Mouse (Mus musculus): Measurements from ENCODE around the gene Evpl. TPM values are rescaled to one million over a fixed set of nuclear protein-coding genes. Genes with fewer than 3 reads are reported as not detected.

Evpl gene
- polyA plus RNA-seq, 1 experiment: 6.8 TPM

DNA sequence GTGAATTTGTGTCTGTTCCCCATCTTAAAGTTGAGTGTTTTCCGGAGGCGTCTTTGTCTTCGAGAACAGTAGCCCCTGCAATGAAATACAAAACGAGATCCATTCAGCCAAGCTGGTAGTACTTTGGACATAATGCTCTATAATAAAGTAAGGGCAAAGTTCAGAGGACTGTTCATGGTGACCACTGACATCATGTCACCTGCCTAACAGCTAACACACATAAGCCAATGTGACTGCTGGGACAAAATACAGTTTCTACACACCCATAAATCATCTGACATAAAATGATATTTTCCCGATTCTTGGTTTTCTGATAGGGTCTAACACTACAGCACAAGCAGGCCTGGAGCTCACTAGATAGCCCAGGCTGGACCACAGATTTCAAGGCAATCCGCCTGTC, 30.4 kb upstream of the Evpl start:
- H3K27ac ChIP-seq (ENCODE audit: insufficient read depth, low read depth, low read length): no peak overlapping the region

DNA sequence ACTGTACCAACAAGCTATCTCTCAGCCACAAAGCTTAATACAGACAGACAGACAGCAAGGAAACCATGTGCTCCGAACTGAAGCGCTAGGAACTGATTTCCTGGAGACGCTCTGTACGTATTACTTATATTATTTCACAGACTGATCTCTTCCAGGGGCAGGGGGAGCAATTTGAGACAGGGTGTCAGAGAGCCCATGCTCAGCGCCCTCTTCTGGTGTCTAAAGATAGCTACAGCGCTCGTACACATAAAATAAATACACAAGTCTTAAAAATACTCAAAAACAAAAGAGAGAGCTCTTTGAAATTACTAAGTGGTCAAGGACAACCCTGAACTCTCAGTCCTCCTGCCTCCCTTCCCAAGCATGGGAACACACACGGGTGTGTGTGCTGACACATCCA, 29.8 kb upstream of the Evpl start:
- Histone ChIP-seq H3K27ac (ENCODE audit: insufficient read depth, low read depth, low read length) (no peak overlapping the region), H3K36me3 (ENCODE audit: control insufficient read depth, insufficient read depth, low read length) (peaks cover 7% of the 10 kb centered on the region; the same call in 1 of the 2 replicates)
- TF ChIP-seq POLR2A (IDR thresholded peaks at IDR 0.05; ENCODE audit: low read depth, low read length): no peak
- TF ChIP-seq CTCF (conservative IDR thresholded peaks at IDR 0.05; ENCODE audit: insufficient read depth, insufficient read length, low read depth, low read length): peak; percentile 35; the same call in 1 of the 2 replicates

More for the DNA sequence above, 30.4 kb upstream of the Evpl start:
- no peak for DNase-seq
- 84% methylated on average over 6 of the region's 6 CpGs for WGBS
- Histone ChIP-seq H3K4me1 (ENCODE audit: control insufficient read depth, insufficient read depth, low read length) (peaks cover 5% of the 10 kb centered on the region; the same call in 1 of the 2 replicates), H3K4me3 (ENCODE audit: insufficient read depth, low read depth, low read length) (no peak overlapping the region), H3K36me3 (ENCODE audit: control insufficient read depth, insufficient read depth, low read length) (peaks cover 5% of the 10 kb centered on the region; the same call in 1 of the 2 replicates), H3K27me3 (replicated peaks; ENCODE audit: control insufficient read depth, insufficient read depth, low read length) (no peaks in the 10 kb centered on the region)
- TF ChIP-seq POLR2A (IDR thresholded peaks at IDR 0.05; ENCODE audit: low read depth, low read length) (no peak), CTCF (conservative IDR thresholded peaks at IDR 0.05; ENCODE audit: insufficient read depth, insufficient read length, low read depth, low read length) (no peak)

DNA sequence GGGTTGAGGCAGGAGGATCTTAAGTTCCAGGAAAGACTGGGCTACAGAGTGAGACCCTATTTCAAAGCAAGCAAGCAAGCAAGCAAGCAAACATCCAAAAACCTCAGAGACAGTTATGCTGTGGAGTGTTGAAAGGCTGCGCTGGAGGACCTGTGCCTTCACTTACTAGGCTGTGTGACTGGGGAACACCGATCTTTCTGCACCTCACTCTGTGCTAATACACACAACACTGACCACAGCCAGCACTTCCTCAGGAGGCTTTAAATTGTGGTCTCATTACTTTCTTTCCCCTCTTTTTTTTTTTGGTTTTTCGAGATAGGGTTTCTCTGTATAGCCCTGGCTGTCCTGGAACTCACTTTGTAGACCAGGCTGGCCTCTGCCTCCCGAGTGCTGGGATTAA, 28.0 kb upstream of the Evpl start:
- no peak overlapping the region for H3K27ac ChIP-seq (ENCODE audit: insufficient read depth, low read depth, low read length)
- no peaks in the 10 kb centered on the region for H3K27me3 ChIP-seq (replicated peaks; ENCODE audit: control insufficient read depth, insufficient read depth, low read length)
- TF ChIP-seq POLR2A (IDR thresholded peaks at IDR 0.05; ENCODE audit: low read depth, low read length) (no peak), CTCF (conservative IDR thresholded peaks at IDR 0.05; ENCODE audit: insufficient read depth, insufficient read length, low read depth, low read length) (no peak)
- peaks cover 7% of the 10 kb centered on the region; the same call in 1 of the 2 replicates for H3K36me3 ChIP-seq (ENCODE audit: control insufficient read depth, insufficient read depth, low read length)
- H3K4me3 ChIP-seq (ENCODE audit: insufficient read depth, low read depth, low read length): no peak overlapping the region
- no peak for DNase-seq
- H3K4me1 ChIP-seq (ENCODE audit: control insufficient read depth, insufficient read depth, low read length): no peaks in the 10 kb centered on the region
- WGBS: 91% methylated on average over 4 of the region's 4 CpGs

More for the DNA sequence above, 29.8 kb upstream of the Evpl start:
- Histone ChIP-seq H3K4me1 (ENCODE audit: control insufficient read depth, insufficient read depth, low read length) (0 out of 2 replicates have a peak, but pooled peaks cover 2% of the 10 kb centered on the region), H3K27me3 (replicated peaks; ENCODE audit: control insufficient read depth, insufficient read depth, low read length) (no peaks in the 10 kb centered on the region), H3K4me3 (ENCODE audit: insufficient read depth, low read depth, low read length) (no peak overlapping the region)
- DNase-seq: no peak
- 85% methylated on average over 8 of the region's 8 CpGs for WGBS

GRCm38 (mm10) chr11:116265352-116265751, 27.5 kb upstream of the Evpl start:
- no peak for DNase-seq
- no peak overlapping the region for H3K27ac ChIP-seq (ENCODE audit: insufficient read depth, low read depth, low read length)
- no peaks in the 10 kb centered on the region for H3K4me1 ChIP-seq (ENCODE audit: control insufficient read depth, insufficient read depth, low read length)
- no peaks in the 10 kb centered on the region for H3K27me3 ChIP-seq (replicated peaks; ENCODE audit: control insufficient read depth, insufficient read depth, low read length)
- TF ChIP-seq POLR2A (IDR thresholded peaks at IDR 0.05; ENCODE audit: low read depth, low read length) (no peak), CTCF (conservative IDR thresholded peaks at IDR 0.05; ENCODE audit: insufficient read depth, insufficient read length, low read depth, low read length) (no peak)
- 64% methylated on average over 11 of the region's 11 CpGs for WGBS
- no peak overlapping the region for H3K4me3 ChIP-seq (ENCODE audit: insufficient read depth, low read depth, low read length)
- H3K36me3 ChIP-seq (ENCODE audit: control insufficient read depth, insufficient read depth, low read length): peaks cover 7% of the 10 kb centered on the region; the same call in 1 of the 2 replicates

DNA sequence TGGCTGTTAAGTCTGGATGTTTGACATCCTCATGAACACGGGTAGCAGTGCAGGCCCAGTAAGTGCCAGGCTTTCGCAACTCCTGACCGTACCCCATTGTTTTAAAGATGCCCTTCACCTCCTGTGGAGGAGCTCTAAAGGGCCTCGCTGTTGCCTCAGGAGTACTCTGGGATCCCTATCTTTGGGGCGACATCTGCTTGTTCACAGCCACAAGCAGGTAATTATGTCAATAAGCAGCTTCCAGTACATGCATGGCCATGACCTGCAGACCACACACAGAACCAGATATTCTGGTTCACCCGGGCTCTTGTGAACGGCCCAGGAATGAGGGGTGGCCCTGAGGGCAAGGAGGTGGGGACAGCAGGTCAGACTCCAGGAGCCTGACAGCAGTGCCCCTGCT, 22.4 kb upstream of the Evpl start:
- Histone ChIP-seq H3K4me3 (ENCODE audit: insufficient read depth, low read depth, low read length) (no peak overlapping the region), H3K27me3 (replicated peaks; ENCODE audit: control insufficient read depth, insufficient read depth, low read length) (no peaks in the 10 kb centered on the region), H3K36me3 (ENCODE audit: control insufficient read depth, insufficient read depth, low read length) (peaks cover 4% of the 10 kb centered on the region; the same call in 1 of the 2 replicates), H3K27ac (ENCODE audit: insufficient read depth, low read depth, low read length) (no peak overlapping the region), H3K4me1 (ENCODE audit: control insufficient read depth, insufficient read depth, low read length) (peaks cover 5% of the 10 kb centered on the region)
- 56% methylated on average over 7 of the region's 7 CpGs for WGBS
- TF ChIP-seq POLR2A (IDR thresholded peaks at IDR 0.05; ENCODE audit: low read depth, low read length): no peak
- no peak for TF ChIP-seq CTCF (conservative IDR thresholded peaks at IDR 0.05; ENCODE audit: insufficient read depth, insufficient read length, low read depth, low read length)
- DNase-seq: no peak

DNA sequence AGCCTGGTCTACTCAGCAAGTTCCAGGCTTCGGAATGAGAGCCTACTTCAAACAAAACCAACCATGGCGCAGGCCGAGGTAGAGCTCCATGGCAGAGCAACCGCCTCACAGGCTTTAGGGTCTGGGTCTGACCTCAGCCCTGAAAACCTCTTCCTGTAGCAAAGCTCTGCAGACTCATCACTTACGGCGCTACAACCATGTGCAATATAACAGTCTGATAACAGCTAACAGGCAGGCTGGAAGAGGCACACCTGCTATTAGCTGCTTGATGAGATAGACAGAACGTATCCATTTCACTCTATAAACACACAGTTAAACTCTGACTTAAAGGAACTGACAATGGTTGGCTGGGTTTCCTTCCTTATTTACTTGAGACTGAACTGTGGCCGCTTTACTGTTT, 21.6 kb upstream of the Evpl start:
- DNase-seq: no peak
- Histone ChIP-seq H3K4me3 (ENCODE audit: insufficient read depth, low read depth, low read length) (no peak overlapping the region), H3K27ac (ENCODE audit: insufficient read depth, low read depth, low read length) (no peak overlapping the region), H3K36me3 (ENCODE audit: control insufficient read depth, insufficient read depth, low read length) (peaks cover 4% of the 10 kb centered on the region; the same call in 1 of the 2 replicates), H3K4me1 (ENCODE audit: control insufficient read depth, insufficient read depth, low read length) (peaks cover 9% of the 10 kb centered on the region), H3K27me3 (replicated peaks; ENCODE audit: control insufficient read depth, insufficient read depth, low read length) (no peaks in the 10 kb centered on the region)
- no peak for TF ChIP-seq CTCF (conservative IDR thresholded peaks at IDR 0.05; ENCODE audit: insufficient read depth, insufficient read length, low read depth, low read length)
- TF ChIP-seq POLR2A (IDR thresholded peaks at IDR 0.05; ENCODE audit: low read depth, low read length): no peak
- 85% methylated on average over 8 of the region's 8 CpGs for WGBS

DNA sequence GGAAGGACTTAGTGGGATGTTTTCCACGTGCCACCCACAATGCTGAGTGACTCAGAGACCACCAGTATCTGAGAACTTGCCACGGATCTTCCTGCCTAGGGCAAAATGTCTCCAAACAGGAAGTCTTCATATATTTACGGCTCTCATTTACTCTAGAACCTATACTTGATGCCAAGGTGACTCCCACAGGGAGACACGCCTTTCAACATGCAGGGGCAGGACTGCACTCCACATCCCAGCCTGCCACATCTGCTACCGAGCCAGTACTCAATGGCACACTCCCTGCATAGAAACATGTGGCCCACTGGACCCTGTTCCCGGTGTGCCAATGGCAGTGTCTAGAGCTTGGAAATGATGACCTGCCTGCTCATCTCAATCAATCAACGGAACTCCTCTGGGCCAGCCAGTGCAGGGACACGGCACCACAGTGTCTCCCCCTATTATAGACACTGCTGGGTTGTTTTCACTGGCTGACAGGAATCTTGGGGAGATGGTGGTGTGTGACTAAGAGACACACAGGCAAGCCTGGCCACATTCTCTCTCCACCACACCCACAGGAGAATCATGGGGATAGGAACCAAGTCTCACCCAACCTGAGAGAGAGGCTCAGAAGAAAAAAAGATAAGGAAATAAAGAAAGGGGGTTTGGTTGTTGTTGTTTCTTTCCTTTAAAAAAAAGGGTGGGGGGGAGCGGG, 18.3 kb upstream of the Evpl start:
- Histone ChIP-seq H3K27ac (ENCODE audit: insufficient read depth, low read depth, low read length) (no peak overlapping the region), H3K36me3 (ENCODE audit: control insufficient read depth, insufficient read depth, low read length) (peaks cover 3% of the 10 kb centered on the region; the same call in 1 of the 2 replicates), H3K4me1 (ENCODE audit: control insufficient read depth, insufficient read depth, low read length) (peaks cover 21% of the 10 kb centered on the region), H3K4me3 (ENCODE audit: insufficient read depth, low read depth, low read length) (no peak overlapping the region), H3K27me3 (replicated peaks; ENCODE audit: control insufficient read depth, insufficient read depth, low read length) (no peaks in the 10 kb centered on the region)
- TF ChIP-seq POLR2A (IDR thresholded peaks at IDR 0.05; ENCODE audit: low read depth, low read length) (no peak), CTCF (conservative IDR thresholded peaks at IDR 0.05; ENCODE audit: insufficient read depth, insufficient read length, low read depth, low read length) (no peak)
- 59% methylated on average over 9 of the region's 9 CpGs for WGBS
- DNase-seq: no peak

Data from kidney, adult 2 months (tissue).